8 mouse cellular contexts compared by ENCODE assay signal in the genomic region with DNA sequence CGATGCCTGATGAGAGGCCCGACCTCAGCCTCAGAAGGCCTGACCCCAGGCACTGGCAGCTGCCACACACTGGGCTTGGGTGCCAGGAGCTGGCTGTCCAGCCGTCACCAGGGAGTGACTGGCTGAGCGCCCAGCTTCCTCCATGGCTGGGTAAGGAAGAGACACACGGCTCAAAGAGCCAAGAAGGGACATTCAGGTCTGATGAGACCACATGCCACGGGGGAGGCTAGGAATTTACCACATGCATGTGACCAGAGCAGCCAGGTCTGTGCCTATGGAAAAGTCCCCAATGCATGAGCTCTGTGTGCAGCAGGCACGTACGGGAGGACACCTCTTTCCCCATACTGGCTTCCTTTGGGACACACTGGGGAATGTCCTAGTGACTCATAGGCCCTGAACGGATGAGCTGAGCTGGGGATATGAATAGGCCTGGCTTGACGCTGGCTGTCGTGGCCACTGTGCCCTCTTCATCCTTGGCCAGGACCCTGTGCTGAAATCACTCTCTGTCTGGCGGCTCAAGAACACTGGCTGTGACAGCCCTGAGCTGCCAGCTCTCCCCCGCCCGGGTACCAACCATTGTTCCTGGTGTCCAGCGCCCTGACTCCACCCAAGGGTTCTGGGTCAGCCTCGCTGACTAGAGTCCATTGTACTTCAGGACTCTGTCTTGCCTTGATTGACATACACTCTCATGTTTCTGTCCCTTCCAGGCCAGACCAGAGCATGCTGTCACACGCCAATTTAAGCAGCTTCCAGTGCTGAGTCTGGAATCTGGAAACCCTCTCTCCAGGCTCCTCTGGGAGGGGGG. TPM values are rescaled to one million over a fixed set of nuclear protein-coding genes. Genes with fewer than 3 reads are reported as not detected.
A peak's percentile ranks its signal among the peaks of the same experiment; 100 is the strongest.
DNase-seq lines count a peak whose midpoint lies in the region; ATAC-seq and TF ChIP-seq lines count a peak whose summit lies in the region.

No protein-coding gene starts in this region.

- no peak overlapping the region for H3K9ac ChIP-seq in lung, embryonic 15.5 days
- H3K9ac ChIP-seq in hindbrain, embryonic 16.5 days (ENCODE audit: low read depth, low read length): no peak overlapping the region

- 0 out of 2 replicates have a peak, but pooled peaks have one; percentile 33 for ATAC-seq in lung, embryonic 15.5 days (ENCODE audit: borderline replicate concordance, extremely low read depth, low FRiP score, low TSS enrichment)
- peak; percentile 66; the same call in 1 of the 2 replicates for ATAC-seq in cerebellum, adult (ENCODE audit: insufficient number of reproducible peaks, low FRiP score, low TSS enrichment)
- ATAC-seq in hindbrain, embryonic 16.5 days: peak; percentile 89

- WGBS in lung, embryonic 15.5 days: 57% methylated on average over 17 of the region's 17 CpGs
- WGBS in lung, adult 2 months: 42% methylated on average over 17 of the region's 17 CpGs
- 42% methylated on average over 17 of the region's 17 CpGs for WGBS in hindbrain, embryonic 16.5 days

- intact Hi-C loops in gastrocnemius, postnatal 36 days (cut with DNase I): no loop called here

- no peaks in the 10 kb centered on the region for H3K4me1 ChIP-seq in lung, embryonic 15.5 days
- H3K4me1 ChIP-seq in lung, adult 2 months (ENCODE audit: control insufficient read depth, insufficient read depth, low read length): no peaks in the 10 kb centered on the region
- H3K4me1 ChIP-seq in hindbrain, embryonic 16.5 days (ENCODE audit: control insufficient read depth, insufficient read depth, low read depth, low read length): peaks cover 10% of the 10 kb centered on the region

- no peak for DNase-seq in lung, adult 2 months
- peak; percentile 64 to 71 for DNase-seq in gastrocnemius, postnatal 36 days
- DNase-seq in thymus, postnatal 0 days (ENCODE audit: low spot score): no peak
- no peak for DNase-seq in frontal cortex, postnatal 25 days (ENCODE audit: low spot score in 2 of 2)

- no peaks in the 10 kb centered on the region for H3K79me2 ChIP-seq in myocyte (ENCODE audit: control insufficient read depth, insufficient read depth)

- H3ac ChIP-seq in myocyte (ENCODE audit: control insufficient read depth, insufficient read length): peak overlapping the region; percentile 19

- H3K4me2 ChIP-seq in lung, embryonic 15.5 days: no peak overlapping the region
- no peak overlapping the region for H3K4me2 ChIP-seq in hindbrain, embryonic 16.5 days (ENCODE audit: low read length)
- no peak overlapping the region for H3K4me2 ChIP-seq in myocyte (ENCODE audit: low read depth)

- H3K4me3 ChIP-seq in lung, embryonic 15.5 days: no peak overlapping the region
- no peak overlapping the region for H3K4me3 ChIP-seq in lung, adult 2 months (replicated peaks; ENCODE audit: extremely low read depth, low read depth, low read length)
- no peak overlapping the region for H3K4me3 ChIP-seq in hindbrain, embryonic 16.5 days (ENCODE audit: low read length)
- H3K4me3 ChIP-seq in myocyte: no peak overlapping the region

- TF ChIP-seq CTCF in lung, adult 2 months (IDR thresholded peaks at IDR 0.05; ENCODE audit: insufficient read depth, low read length): no peak

- no peaks in the 10 kb centered on the region for H3K36me3 ChIP-seq in lung, embryonic 15.5 days
- no peaks in the 10 kb centered on the region for H3K36me3 ChIP-seq in hindbrain, embryonic 16.5 days (ENCODE audit: control insufficient read depth, insufficient read depth, low read length)
- no peaks in the 10 kb centered on the region for H3K36me3 ChIP-seq in myocyte (ENCODE audit: control insufficient read depth, insufficient read depth)

- H3K9me3 ChIP-seq in lung, embryonic 15.5 days: no peaks in the 10 kb centered on the region
- H3K9me3 ChIP-seq in hindbrain, embryonic 16.5 days (ENCODE audit: control insufficient read depth, low read length): no peaks in the 10 kb centered on the region

- no peaks in the 10 kb centered on the region for H3K27me3 ChIP-seq in lung, embryonic 15.5 days
- no peaks in the 10 kb centered on the region for H3K27me3 ChIP-seq in hindbrain, embryonic 16.5 days (replicated peaks; ENCODE audit: control insufficient read depth, insufficient read depth, low read length)
- H3K27me3 ChIP-seq in myocyte (ENCODE audit: control insufficient read depth, insufficient read depth, insufficient read length): no peaks in the 10 kb centered on the region

- no peak for TF ChIP-seq POLR2A in lung, adult 2 months (IDR thresholded peaks at IDR 0.05; ENCODE audit: borderline replicate concordance, extremely low read depth, low read depth, low read length)
- TF ChIP-seq POLR2A in myocyte (IDR thresholded peaks at IDR 0.05; ENCODE audit: insufficient read length, low read depth): no peak

- no peak overlapping the region for H3K27ac ChIP-seq in lung, embryonic 15.5 days
- peak overlapping the region; percentile 57 for H3K27ac ChIP-seq in hindbrain, embryonic 16.5 days (ENCODE audit: low read depth, low read length)

TF ChIP-seq in myocyte, 11 proteins besides CTCF, POLR2A, EP300 and RAD21:
- TF ChIP-seq MYOG (IDR thresholded peaks at IDR 0.05; ENCODE audit: control insufficient read depth in 1 of 3, insufficient read depth in 1 of 3, insufficient read length in 2 of 3, low read depth in 2 of 3) (no peak), TCF3 (IDR thresholded peaks at IDR 0.05; ENCODE audit: insufficient read length, low read depth) (no peak), SRF (IDR thresholded peaks at IDR 0.05; ENCODE audit: control insufficient read depth, insufficient read length, low read depth) (no peak)

RNA-seq across cellular contexts. Expression of a gene that starts 9.3 kb away (rescaled TPM):
- polyA plus RNA-seq in lung, embryonic 15.5 days (2015; fragmentation: Nextera tagmentation; extraction: Ambion mirVana): 0.83 and 1.3 TPM in 2 replicates
- polyA plus RNA-seq in lung, adult 2 months (2012; rRNA removed): 1.9 and 5.5 TPM in 2 replicates
- 100 to 1,000 TPM; 378 to 416 TPM for total RNA-seq in gastrocnemius, postnatal 36 days (2021)
- polyA plus RNA-seq in hindbrain, embryonic 16.5 days (2015; fragmentation: Nextera tagmentation; extraction: Ambion mirVana): 1.2 TPM in 2 replicates
- 1.6 TPM for polyA plus RNA-seq in myocyte (2012; fragmentation: generic; extraction: Trizol)
- polyA plus RNA-seq in thymus, postnatal 0 days (2015; fragmentation: Nextera tagmentation; extraction: Ambion mirVana): 0.05 and 0.09 TPM in 2 replicates

Comparison
In these comparisons a context has a peak if more than half of its experiments do, and no peak if none do; other contexts are left out.
1. ATAC-seq: peak in every context shown above with its lines; median percentile 89 in hindbrain, embryonic 16.5 days; 66 in cerebellum, adult; 33 in lung, embryonic 15.5 days.
2. DNase-seq: peak in gastrocnemius, postnatal 36 days (2 of 2); none in lung, adult 2 months (single experiment), thymus, postnatal 0 days (single experiment) and frontal cortex, postnatal 25 days (0 of 2).